Mouse (Mus musculus) 3T3-L1 (cell line): ENCODE measurements around the gene Gpr146.

Experiments used
- DNase-seq: peaks from one replicate; pipeline ENCODE4 v3.0.0-alpha.2; 2015; ENCODE audit warnings: low read depth, low spot score

Gpr146 gene

DNA sequence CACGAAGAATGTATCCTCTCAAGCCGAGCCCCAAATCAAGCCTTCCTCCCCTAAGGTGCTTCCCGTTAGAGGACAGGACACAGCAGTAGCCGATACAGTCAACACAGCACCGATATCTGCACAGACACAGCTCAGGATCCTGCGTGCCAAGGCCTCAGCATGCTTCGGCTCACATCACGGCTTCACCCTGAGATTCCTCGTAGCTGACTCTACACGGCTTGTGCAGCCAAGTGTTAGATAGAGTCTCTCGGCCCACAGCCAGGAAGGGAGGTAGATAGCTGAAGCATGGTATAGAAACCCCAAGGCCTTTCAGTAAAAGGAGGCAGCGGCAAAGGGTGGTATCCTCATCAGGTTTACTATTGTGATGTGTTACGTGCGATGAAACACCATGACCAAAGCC lies 22.5 kb downstream of the Gpr146 start:
- no peak for DNase-seq

DNA sequence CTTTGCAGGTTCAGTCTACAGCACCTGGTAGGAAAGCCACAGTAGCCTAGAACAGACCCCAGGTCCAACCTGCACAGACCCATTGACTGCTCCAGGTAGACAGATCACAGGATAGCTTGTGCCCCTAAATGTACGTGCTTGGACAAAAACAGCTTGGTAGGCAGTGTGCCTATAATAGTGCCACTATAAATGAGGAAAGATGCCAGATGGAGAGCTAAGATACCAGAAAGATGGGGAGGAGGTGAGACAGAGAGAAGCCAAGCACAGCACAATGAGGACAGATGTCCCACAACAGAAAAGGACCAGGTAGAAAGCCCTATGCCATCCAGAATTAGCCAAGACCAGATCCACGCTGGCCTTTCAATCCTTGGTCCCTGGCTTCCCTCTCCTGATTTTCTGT lies 24.6 kb downstream of the Gpr146 start:
- DNase-seq: no peak

- no peak for DNase-seq
Observed at GRCm38 (mm10) chr5:139403692-139404260, 26.3 kb downstream of the Gpr146 start.

- no peak for DNase-seq
Observed at GRCm38 (mm10) chr5:139404801-139405401, 27.4 kb downstream of the Gpr146 start, which contains the start of gene C130050O18Rik. TSS of gene C130050O18Rik (plus strand) at chr5:139405280.

DNA sequence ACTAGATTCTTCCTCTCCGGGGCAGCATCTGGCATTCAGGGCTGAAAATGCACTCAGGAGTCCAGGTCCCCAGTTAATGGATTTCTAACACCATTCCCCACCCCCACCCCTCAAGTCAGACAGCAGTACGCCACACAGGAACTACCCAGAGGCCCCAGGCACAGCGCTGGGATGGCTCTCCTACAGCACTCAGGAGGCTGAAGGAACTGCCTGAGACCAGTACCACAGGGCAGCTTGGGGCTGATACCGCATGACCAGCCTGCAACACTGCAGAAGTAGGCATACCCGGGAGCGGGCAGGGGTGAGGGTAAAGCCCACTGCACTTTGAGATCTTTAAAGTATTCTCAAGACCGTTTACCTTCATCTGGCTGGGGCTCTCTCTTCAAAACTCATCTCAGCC lies 28.0 kb downstream of the Gpr146 start:
- DNase-seq: no peak

GRCm38 (mm10) chr5:139405953-139406352 lies 28.5 kb downstream of the Gpr146 start:
- DNase-seq: no peak

GRCm38 (mm10) chr5:139407121-139407885 lies 29.8 kb downstream of the Gpr146 start:
- peak; percentile 31 for DNase-seq

DNA sequence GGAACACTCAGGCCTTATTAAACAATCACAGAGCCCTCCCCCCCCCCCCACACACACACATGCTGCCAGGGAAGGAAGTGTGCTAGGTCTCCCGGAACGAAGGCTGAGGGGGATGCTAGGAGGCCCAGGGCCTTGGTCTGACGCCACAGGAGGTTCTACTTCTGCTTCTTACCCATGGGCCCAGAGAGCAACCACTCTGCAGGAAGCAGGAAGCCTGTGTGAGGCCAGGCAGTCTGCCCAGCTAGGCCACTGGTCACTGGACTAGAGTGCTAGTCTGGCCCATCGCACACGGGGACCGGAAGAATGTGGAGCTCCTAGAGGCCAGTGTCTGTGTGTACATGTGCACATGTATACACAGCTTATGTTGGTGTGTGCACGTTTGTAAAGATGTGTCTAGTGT lies 31.0 kb downstream of the Gpr146 start:
- DNase-seq: peak; percentile 63

DNA sequence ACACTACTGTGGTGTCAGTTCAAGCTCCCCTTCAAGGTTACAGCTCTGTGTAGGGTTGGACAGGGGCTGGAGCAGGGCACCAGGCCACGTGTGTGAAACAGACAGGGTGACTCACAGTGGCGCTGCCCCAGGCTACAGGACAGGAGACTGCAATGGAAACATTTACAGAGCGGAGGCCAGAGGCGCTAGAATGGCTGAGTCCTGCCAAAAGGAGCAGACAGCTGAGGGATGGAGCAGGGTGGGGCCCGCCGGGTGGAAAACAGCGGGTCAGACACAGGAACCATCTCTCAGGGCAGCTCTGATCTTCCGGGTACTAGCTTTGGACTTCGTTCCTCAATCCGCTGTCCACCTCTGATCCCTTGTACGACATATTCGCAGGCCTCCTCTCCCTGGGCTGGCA lies 31.9 kb downstream of the Gpr146 start:
- DNase-seq: peak; percentile 100

DNA sequence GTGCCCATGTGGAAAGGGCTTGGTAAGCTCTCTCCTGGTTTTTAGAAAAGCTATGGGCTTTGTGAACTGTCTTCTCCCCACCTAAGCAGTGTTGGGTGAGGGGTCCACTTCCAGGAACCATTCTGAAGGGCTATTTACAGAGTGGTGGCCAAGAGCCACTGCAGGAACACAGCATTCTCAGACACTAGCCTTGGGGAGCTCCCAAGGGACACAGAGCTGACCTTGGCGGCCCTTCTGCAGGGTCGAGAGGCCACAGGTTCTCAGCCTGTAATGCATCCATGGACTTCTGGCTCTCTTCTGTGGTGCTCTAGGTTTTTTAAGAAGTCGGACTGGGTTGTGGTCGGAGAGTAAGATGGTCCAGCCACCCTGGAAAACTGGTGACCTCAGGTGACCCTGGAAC lies 32.6 kb downstream of the Gpr146 start:
- no peak for DNase-seq

DNA sequence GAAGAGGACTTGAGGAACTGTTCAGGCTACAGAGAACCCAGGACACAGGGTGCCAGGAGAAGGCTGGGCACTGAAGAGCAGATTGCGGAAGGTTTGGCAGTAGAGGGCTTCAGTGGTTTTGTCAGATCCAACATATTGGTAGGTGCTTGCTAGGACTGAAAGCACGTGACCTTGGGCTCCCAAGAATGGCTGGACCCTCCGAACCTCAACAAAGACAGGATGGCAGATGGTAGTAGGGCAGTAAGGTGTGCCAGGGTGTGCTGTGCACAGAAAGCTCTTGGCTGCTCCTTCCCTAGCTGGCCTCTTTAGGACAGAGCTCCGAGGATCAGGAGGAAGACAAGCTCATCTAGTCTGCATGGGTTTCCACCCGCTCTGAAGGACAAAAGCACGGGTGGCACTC lies 33.6 kb downstream of the Gpr146 start:
- DNase-seq: no peak

DNA sequence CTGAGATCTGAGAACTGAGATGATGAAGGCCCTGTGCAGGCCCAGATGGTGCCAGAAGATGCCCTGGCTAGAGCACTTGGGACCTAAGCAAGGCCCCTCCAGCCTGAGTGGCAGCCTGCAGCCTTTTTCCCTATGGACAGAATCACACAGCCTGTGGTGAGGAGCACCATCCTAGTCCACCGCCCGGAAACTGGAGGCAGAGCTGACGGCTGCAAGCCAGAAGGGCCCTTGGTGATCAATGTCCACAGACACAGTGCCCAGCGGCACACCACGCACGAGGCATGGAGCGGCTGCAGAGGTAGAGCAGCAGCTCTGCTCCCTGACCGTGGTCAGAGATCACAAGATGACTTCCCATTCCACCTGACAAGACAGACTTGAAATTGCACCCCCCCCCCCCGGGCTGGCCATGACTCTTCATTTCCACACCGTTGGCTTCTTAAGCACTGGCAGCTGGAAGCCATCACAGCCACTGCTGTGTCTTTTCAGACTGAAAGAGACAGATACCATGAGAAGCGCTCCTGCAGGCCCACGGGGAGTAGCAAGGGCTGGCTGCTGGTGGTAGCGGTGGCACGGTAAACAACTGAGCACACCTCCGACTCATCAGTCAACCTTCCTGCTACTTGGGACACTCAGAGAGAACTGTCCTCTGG lies 34.3 kb downstream of the Gpr146 start:
- DNase-seq: no peak

DNA sequence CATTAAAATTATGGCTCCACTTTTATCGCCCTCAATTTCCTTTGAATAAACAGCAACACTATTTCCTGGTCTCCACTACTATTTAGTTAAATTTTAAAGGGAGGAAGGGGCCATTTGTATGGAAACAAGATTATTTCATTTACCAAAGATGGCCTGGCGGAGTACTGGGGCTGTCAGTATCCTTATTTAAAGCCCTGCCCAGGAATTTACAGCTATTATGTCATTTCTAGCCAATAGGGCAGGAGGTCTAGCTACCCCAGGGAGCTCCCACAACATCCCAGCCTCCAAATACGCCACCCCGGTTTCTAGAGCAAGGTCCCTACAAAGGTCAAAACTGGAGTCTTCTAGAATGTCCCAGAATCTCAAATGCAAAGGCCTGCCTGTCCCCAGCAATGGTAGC lies 36.0 kb downstream of the Gpr146 start:
- no peak for DNase-seq

DNA sequence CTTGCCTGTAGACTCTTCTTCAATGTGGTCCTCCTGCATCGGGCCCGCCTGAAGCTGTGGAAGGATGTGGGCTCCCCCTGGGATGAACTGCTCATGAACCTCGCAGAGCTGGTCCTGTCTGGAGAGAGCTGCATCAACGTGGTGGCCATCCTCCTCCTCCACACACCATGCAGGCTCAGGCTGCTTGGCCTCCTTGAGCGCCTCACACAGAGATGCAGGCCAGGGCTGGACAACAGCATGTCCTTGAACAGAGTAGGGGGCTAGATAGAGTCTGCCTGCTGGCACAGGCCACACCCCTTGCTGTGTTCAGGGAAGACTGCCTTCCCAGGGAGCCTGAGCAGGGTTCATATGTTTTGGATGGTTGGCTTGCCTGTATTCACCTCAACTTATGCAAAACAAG lies 37.5 kb downstream of the Gpr146 start:
- no peak for DNase-seq

DNA sequence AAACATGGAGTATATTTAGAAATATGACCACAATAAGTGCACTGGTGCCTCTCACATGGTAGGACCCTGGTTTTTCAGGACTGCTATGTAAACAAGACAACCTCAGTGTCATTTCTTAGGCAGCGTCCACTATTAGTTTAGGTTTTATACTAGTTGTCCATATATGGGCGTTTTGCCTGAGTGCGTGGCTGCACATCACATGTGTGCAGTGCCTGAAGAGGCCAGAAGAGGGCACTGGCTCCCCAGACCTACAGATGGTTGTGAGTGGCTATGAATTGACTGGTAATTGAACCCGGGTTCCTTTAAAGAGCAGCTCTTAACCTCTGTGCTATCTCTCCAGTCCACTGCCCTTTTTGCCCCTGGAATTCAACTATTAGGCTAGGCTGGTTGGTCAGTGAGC lies 39.4 kb downstream of the Gpr146 start:
- peak; percentile 60 for DNase-seq

DNA sequence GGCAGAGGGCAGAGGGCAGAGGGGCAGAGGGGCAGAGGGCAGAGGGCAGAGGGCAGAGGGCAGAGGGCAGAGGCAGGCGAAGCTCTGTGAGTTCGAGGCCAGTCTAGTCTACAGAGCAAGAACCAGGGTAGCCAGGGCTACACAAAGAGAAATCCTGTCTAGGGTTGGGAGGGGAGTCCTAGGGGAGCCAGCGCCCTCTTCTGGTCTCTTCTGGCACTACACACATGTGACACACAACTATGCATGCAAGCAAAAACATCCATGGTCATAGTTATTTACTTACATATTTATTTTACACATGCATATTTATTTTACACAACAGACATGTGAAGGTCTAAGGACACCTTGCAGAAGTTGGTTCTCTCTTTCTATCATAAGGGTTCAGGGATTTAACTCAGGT lies 40.0 kb downstream of the Gpr146 start:
- no peak for DNase-seq

- no peak for DNase-seq
Observed at GRCm38 (mm10) chr5:139418110-139418509, 40.6 kb downstream of the Gpr146 start.

- DNase-seq: no peak
Observed at GRCm38 (mm10) chr5:139418633-139419032, 41.1 kb downstream of the Gpr146 start.

DNA sequence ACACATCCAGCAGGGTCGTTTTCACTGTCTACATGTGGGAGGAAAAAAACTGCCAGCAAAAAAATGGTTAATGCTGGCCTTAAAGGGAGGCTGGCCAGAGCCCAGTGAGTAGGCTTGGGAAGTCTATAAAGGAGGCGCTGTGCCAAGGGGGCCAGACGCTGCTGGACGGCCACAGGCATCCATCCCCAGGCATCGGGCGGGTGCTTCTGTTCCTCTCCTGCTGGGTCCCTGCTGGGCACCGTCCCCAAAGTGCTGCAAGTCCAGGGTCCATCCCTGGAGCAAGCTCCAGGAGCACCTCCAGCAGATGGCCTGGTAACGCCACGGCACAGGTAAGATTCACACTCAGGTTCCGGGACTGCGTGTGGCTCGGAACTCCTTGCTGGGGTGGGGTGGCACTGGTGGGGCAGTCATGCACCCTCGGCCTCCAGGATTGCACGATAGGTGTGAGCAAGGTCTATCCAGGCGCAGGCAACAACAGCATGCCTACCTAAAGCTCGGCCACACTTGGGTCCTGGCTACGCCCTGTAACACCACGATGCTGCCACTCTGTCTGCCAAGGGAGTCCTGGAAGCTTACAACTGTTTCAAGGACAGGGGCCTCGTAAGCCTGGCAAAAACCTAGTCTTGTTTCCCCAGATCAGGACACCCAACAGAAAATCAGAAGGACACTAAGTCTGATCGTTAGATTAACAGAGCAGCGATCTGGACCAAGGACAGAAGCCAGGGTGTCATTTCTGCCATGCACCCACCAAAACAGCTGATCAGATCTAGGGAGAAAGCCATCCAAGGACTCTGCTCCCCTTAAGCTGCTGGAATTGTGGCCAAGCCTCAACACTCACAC lies 45.7 kb downstream of the Gpr146 start, which contains the start of gene Gper1:
TSS of gene Gper1 (plus strand) at position 126 of the 840 bp plus-strand sequence.
- DNase-seq: peak; percentile 91

DNA sequence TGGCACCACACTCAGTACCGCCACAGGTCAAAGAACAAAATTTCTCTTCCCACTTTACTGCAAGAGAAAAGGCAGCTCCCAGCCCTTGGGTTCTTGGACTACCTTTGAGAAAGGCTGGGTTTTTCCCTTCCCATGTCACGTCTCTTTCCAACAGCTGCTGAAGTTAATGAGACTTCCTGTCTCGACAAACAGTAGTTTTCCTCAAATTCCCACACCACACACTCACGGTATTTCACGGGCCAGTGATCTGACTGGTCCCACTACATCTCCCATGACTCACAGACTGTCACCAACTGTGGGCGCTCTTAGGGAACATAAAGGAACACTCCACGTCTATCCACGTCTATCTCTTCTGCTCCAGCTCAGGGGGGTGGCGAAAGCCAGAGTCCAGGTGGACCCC lies 47.7 kb downstream of the Gpr146 start:
- peak; percentile 32 for DNase-seq

DNA sequence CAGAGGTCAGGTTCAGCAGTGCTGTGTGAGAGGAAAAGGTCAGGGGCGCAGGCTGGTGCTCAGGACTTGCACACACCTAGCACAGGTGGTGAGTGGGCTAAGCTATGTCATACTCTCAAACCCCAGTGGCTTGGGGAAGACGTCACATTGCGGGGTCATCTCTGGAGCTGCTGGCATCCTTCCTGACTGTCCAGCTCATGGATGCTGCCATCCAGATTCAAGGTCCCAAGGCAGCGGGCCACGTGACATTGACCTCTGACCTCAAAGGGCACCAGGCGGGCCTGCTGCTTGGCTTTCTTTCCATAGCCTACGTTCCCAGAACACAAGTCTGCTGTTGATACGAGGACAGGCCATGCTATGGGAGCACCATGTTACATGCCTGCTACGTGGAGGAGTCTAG lies 49.5 kb downstream of the Gpr146 start:
- DNase-seq: no peak

DNA sequence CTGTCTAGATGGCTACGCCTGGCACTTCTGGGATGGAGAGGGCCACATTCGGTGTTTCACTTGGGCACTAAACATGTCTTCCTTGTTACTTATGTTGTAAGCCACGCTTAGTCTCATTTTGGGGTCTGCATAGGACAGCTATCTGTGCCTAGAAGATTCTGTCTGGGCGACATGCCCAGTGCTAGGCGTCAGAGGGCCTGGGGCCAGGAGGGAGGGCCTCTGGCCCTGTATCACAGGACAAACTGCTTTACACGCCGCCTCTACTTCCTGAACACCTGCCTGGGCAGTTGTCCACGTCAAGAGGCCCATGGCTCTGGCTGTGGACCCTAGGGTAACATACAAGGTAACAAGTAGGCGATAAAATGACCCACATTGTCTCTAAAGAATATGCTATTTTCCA lies 50.5 kb downstream of the Gpr146 start:
- DNase-seq: no peak
